Mouse (Mus musculus) MEL (cell line): ENCODE results near the gene Olfr1362. TPM values are rescaled to one million over a fixed set of nuclear protein-coding genes. Genes with fewer than 3 reads are reported as not detected.

Experiments
- DNase-seq: peaks from one replicate; pipeline ENCODE4 v3.0.0; 2011; ENCODE audit warnings: low read depth, low spot score
- H3K27ac ChIP-seq: 2 replicates; pipeline ENCODE4 v1.5.1; 2012; ENCODE audit warnings: low read depth, mild to moderate bottlenecking, control low read depth, low read length, moderate library complexity; ENCODE audit not compliant: control insufficient read depth
- H3K27me3 ChIP-seq, 2 experiments: fragments of 150-350 bp in 1 of 2; sonication (generic) in 1 of 2; 2 replicates each; pipeline ENCODE4 v1.6.1; 2012; ENCODE audit warnings: low read length in 2 of 2, mild to moderate bottlenecking in 2 of 2, improper control_type of control experiment in 1 of 2, moderate library complexity in 1 of 2; ENCODE audit not compliant: insufficient read depth in 2 of 2, control insufficient read depth in 1 of 2
- H3K36me3 ChIP-seq, 2 experiments: 2 replicates each; pipeline ENCODE4 v1.6.1; 2012 to 2014; ENCODE audit warnings: low read length in 2 of 2, improper control_type of control experiment in 1 of 2, inconsistent platforms in 1 of 2, mild to moderate bottlenecking in 1 of 2; ENCODE audit not compliant: insufficient read depth in 2 of 2, control insufficient read depth in 1 of 2
- H3K4me1 ChIP-seq, 2 experiments: fragments of 150-350 bp in 1 of 2; sonication (generic) in 1 of 2; 2 replicates each; pipeline ENCODE4 v1.6.1; 2012; ENCODE audit warnings: low read length in 2 of 2, improper control_type of control experiment in 1 of 2, mild to moderate bottlenecking in 1 of 2; ENCODE audit not compliant: insufficient read depth in 2 of 2, control insufficient read depth in 1 of 2
- H3K4me3 ChIP-seq, 2 experiments: fragments of 150-350 bp in 1 of 2; sonication (generic) in 1 of 2; 2 replicates each; pipeline ENCODE4 v1.5.1; 2012; ENCODE audit warnings: low read depth in 2 of 2, low read length in 2 of 2, mild to moderate bottlenecking in 2 of 2, moderate library complexity in 2 of 2, control low read depth in 1 of 2, improper control_type of control experiment in 1 of 2; ENCODE audit not compliant: control insufficient read depth in 1 of 2, insufficient read depth in 1 of 2
- H3K79me2 ChIP-seq: 2 replicates; pipeline ENCODE4 v1.6.1; 2012; ENCODE audit warnings: mild to moderate bottlenecking, low read length, moderate library complexity; ENCODE audit not compliant: control insufficient read depth, poor library complexity, insufficient read depth
- H3K9ac ChIP-seq: 2 replicates; pipeline ENCODE4 v1.6.1; 2012; ENCODE audit warnings: low read depth, mild to moderate bottlenecking, control low read depth, low read length, moderate library complexity; ENCODE audit not compliant: control insufficient read depth, poor library complexity, severe bottlenecking
- H3K9me3 ChIP-seq: fragments of 150-350 bp; sonication (generic); replicated peaks from 2 replicates; pipeline ENCODE4 v1.6.1; 2012; ENCODE audit warnings: mild to moderate bottlenecking, low read length, improper control_type of control experiment, moderate library complexity; ENCODE audit not compliant: insufficient read depth
- CHD1 ChIP-seq: IDR thresholded peaks from 2 replicates; pipeline ENCODE4 v1.6.1; 2012; ENCODE audit warnings: low read depth, mild to moderate bottlenecking, inconsistent platforms, low read length, improper control_type of control experiment
- CHD2 ChIP-seq: IDR thresholded peaks from 2 replicates; pipeline ENCODE4 v1.6.1; 2011; ENCODE audit warnings: low read length, improper control_type of control experiment
- CTCF ChIP-seq, 3 experiments: IDR thresholded peaks in 2 of 3; conservative IDR thresholded peaks in 1 of 3; 2 replicates each; pipeline ENCODE4 v1.5.1; 2011 to 2012; ENCODE audit warnings: low read length in 3 of 3, low read depth in 2 of 3, mild to moderate bottlenecking in 2 of 3, improper control_type of control experiment in 1 of 3, inconsistent platforms in 1 of 3, mixed read lengths in 1 of 3, moderate library complexity in 1 of 3; ENCODE audit not compliant: control insufficient read depth in 1 of 3, insufficient read depth in 1 of 3, poor library complexity in 1 of 3, severe bottlenecking in 1 of 3
- E2F4 ChIP-seq: IDR thresholded peaks from 2 replicates; pipeline ENCODE4 v1.6.1; 2011; ENCODE audit warnings: low read depth, low read length, improper control_type of control experiment, borderline replicate concordance
- EP300 ChIP-seq, 2 experiments: IDR thresholded peaks; 2 replicates each; pipeline ENCODE4 v1.6.1; 2011; ENCODE audit warnings: improper control_type of control experiment in 2 of 2, low read length in 2 of 2, low read depth in 1 of 2, mild to moderate bottlenecking in 1 of 2
- ETS1 ChIP-seq: IDR thresholded peaks from 2 replicates; pipeline ENCODE4 v1.6.1; 2012; ENCODE audit warnings: low read depth, mild to moderate bottlenecking, inconsistent platforms, low read length, improper control_type of control experiment, moderate library complexity
- GABPA ChIP-seq: IDR thresholded peaks from 2 replicates; pipeline ENCODE4 v1.6.1; 2012; ENCODE audit warnings: low read depth, mild to moderate bottlenecking, inconsistent platforms, low read length, improper control_type of control experiment, moderate library complexity
- GATA1 ChIP-seq: IDR thresholded peaks from 2 replicates; pipeline ENCODE4 v1.6.1; 2011; ENCODE audit warnings: low read depth, low read length, improper control_type of control experiment
- HCFC1 ChIP-seq: IDR thresholded peaks from 2 replicates; pipeline ENCODE4 v1.6.1; 2012; ENCODE audit warnings: low read depth, mild to moderate bottlenecking, inconsistent platforms, low read length, improper control_type of control experiment, moderate library complexity
- MAFK ChIP-seq: IDR thresholded peaks from 2 replicates; pipeline ENCODE4 v1.6.1; 2011; ENCODE audit warnings: low read depth, mild to moderate bottlenecking, low read length, improper control_type of control experiment, borderline replicate concordance
- MAX ChIP-seq: IDR thresholded peaks from 2 replicates; pipeline ENCODE4 v1.6.1; 2011; ENCODE audit warnings: low read length, improper control_type of control experiment
- MAZ ChIP-seq: IDR thresholded peaks from 2 replicates; pipeline ENCODE4 v1.6.1; 2012; ENCODE audit warnings: low read depth, mild to moderate bottlenecking, inconsistent platforms, low read length, improper control_type of control experiment
- MYB ChIP-seq: IDR thresholded peaks from 2 replicates; pipeline ENCODE4 v1.6.1; 2011; ENCODE audit warnings: mild to moderate bottlenecking, low read depth, low read length, improper control_type of control experiment
- NRF1 ChIP-seq: IDR thresholded peaks from 2 replicates; pipeline ENCODE4 v1.6.1; 2014; ENCODE audit warnings: low read depth, mild to moderate bottlenecking, inconsistent platforms, low read length, improper control_type of control experiment, moderate library complexity; ENCODE audit not compliant: poor library complexity, insufficient read depth, severe bottlenecking
- POLR2AphosphoS2 ChIP-seq: IDR thresholded peaks from 2 replicates; pipeline ENCODE4 v1.6.1; 2011; ENCODE audit warnings: low read length, improper control_type of control experiment
- RAD21 ChIP-seq: IDR thresholded peaks from 2 replicates; pipeline ENCODE4 v1.6.1; 2011; ENCODE audit warnings: mild to moderate bottlenecking, low read depth, low read length, improper control_type of control experiment
- RCOR1 ChIP-seq: IDR thresholded peaks from 2 replicates; pipeline ENCODE4 v1.6.1; 2012; ENCODE audit warnings: low read depth, mild to moderate bottlenecking, inconsistent platforms, low read length, improper control_type of control experiment
- SIN3A ChIP-seq: IDR thresholded peaks from 2 replicates; pipeline ENCODE4 v1.6.1; 2012; ENCODE audit warnings: low read length, improper control_type of control experiment, inconsistent platforms
- SMC3 ChIP-seq: IDR thresholded peaks from 2 replicates; pipeline ENCODE4 v1.6.1; 2011; ENCODE audit warnings: low read depth, low read length, improper control_type of control experiment
- TAL1 ChIP-seq: IDR thresholded peaks from 2 replicates; pipeline ENCODE4 v1.6.1; 2012; ENCODE audit warnings: mild to moderate bottlenecking, inconsistent platforms, low read length, moderate library complexity, mixed read lengths
- TBP ChIP-seq: IDR thresholded peaks from 2 replicates; pipeline ENCODE4 v1.8.0; 2011; ENCODE audit warnings: low read depth, low read length, improper control_type of control experiment
- TCF12 ChIP-seq: IDR thresholded peaks from 2 replicates; pipeline ENCODE4 v1.6.1; 2014; ENCODE audit warnings: low read depth, mild to moderate bottlenecking, inconsistent platforms, low read length, improper control_type of control experiment, moderate library complexity
- UBTF ChIP-seq: IDR thresholded peaks from 2 replicates; pipeline ENCODE4 v1.6.1; 2012; ENCODE audit warnings: low read depth, mild to moderate bottlenecking, inconsistent platforms, low read length, improper control_type of control experiment, moderate library complexity, borderline replicate concordance; ENCODE audit not compliant: insufficient read depth
- USF1 ChIP-seq: IDR thresholded peaks from 2 replicates; pipeline ENCODE4 v1.6.1; 2014; ENCODE audit warnings: low read depth, mild to moderate bottlenecking, inconsistent platforms, low read length, improper control_type of control experiment, moderate library complexity
- USF2 ChIP-seq, 2 experiments: IDR thresholded peaks; 2 replicates each; pipeline ENCODE4 v1.6.1; 2011 to 2012; ENCODE audit warnings: improper control_type of control experiment in 2 of 2, low read length in 2 of 2, borderline replicate concordance in 1 of 2, inconsistent platforms in 1 of 2, low read depth in 1 of 2, mild to moderate bottlenecking in 1 of 2; ENCODE audit not compliant: insufficient read depth in 1 of 2
- ZKSCAN1 ChIP-seq: IDR thresholded peaks from 2 replicates; pipeline ENCODE4 v1.6.1; 2012; ENCODE audit warnings: low read depth, mild to moderate bottlenecking, inconsistent platforms, low read length, improper control_type of control experiment, moderate library complexity
- ZMIZ1 ChIP-seq: IDR thresholded peaks from 2 replicates; pipeline ENCODE4 v1.6.1; 2012; ENCODE audit warnings: low read depth, mild to moderate bottlenecking, inconsistent platforms, low read length, improper control_type of control experiment, moderate library complexity
- ZNF384 ChIP-seq: IDR thresholded peaks from 2 replicates; pipeline ENCODE4 v1.6.1; 2012; ENCODE audit warnings: low read depth, mild to moderate bottlenecking, inconsistent platforms, low read length, improper control_type of control experiment
- polyA plus RNA-seq, 2 experiments: library from polyadenylated mRNA; stranded (reverse) in 1 of 2; unstranded in 1 of 2; fragments of >175 nt in 1 of 2; fragments of >200 nt in 1 of 2; gene quantifications; 2 replicates each; pipeline versions ENCODE4 v1.2.1 to v1.2.4; 2012; ENCODE audit warnings: low replicate concordance in 2 of 2, low read depth in 1 of 2; ENCODE audit not compliant: insufficient read length in 2 of 2, insufficient read depth in 1 of 2, missing spikeins in 1 of 2
- total RNA-seq: library from RNA; depleted of rRNA; stranded (reverse); fragments of 300-350 nt; gene quantifications from 2 replicates; pipeline ENCODE4 v1.2.3, GENCODE M21; 2012; rRNA removed

The Olfr1362 gene
- total RNA-seq (not detected in 2 replicates), polyA plus RNA-seq (not detected)

DNA sequence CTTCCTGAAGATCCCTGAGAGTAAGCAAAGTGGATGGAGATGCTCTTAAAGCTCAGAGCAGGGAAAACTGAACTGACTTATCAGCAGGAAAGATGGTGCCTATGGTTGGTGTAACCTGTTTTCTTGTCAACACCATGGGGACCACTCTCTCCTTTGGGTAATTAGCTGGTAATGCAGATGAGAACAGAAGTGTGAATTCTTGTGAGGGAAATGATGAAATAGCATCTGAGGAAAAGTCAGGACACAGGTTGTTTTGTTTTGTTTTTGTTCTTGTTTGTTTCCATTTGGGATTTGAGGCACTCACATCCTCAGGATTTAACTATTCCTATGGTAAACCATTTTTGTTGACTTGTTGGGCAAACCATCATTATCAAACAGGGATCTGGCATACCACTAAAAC lies at the start of gene Olfr1362:
Olfr1362 (minus strand) TSS at position 101 of the 400 bp plus-strand sequence.
- Histone ChIP-seq H3K9ac (no peak within 1 kb of the TSS), H3K27me3 (no peaks in the 10 kb centered on the region; a peak in 1 of 4 replicates), H3K4me3 (no peak within 1 kb of the TSS), H3K36me3 (no peaks in the 10 kb centered on the region), H3K9me3 (no peaks in the 10 kb centered on the region), H3K27ac (no peak within 1 kb of the TSS)
- TF ChIP-seq MAZ: no peak
- TF ChIP-seq USF1: no peak
- no peak for TF ChIP-seq TAL1
- TF ChIP-seq TBP: no peak
- TF ChIP-seq ZMIZ1: no peak
- no peak for TF ChIP-seq MAFK
- no peak for TF ChIP-seq GABPA
- TF ChIP-seq EP300 (IDR thresholded peaks at IDR 0.05; ENCODE audit: low read depth in 1 of 2, low read length in 2 of 2): no peak
- TF ChIP-seq MYB: no peak
- no peak for TF ChIP-seq SIN3A
- no peak for TF ChIP-seq NRF1
- TF ChIP-seq RCOR1: no peak
- TF ChIP-seq CTCF (IDR thresholded peaks at IDR 0.05 in 2 of 3, conservative IDR thresholded peaks at IDR 0.05 in 1 of 3; ENCODE audit: control insufficient read depth in 1 of 3, insufficient read depth in 1 of 3, low read depth in 2 of 3, low read length in 3 of 3, poor library complexity in 1 of 3, severe bottlenecking in 1 of 3): no peak
- no peak for TF ChIP-seq CHD2
- TF ChIP-seq ZNF384: no peak
- no peak for TF ChIP-seq USF2 (IDR thresholded peaks at IDR 0.05; ENCODE audit: borderline replicate concordance in 1 of 2, insufficient read depth in 1 of 2, low read depth in 1 of 2, low read length in 2 of 2)
- TF ChIP-seq E2F4: no peak
- TF ChIP-seq UBTF: no peak
- TF ChIP-seq, all 39 proteins: peak for 0
- Histone ChIP-seq H3K79me2 (no peaks in the 10 kb centered on the region), H3K4me1 (no peaks in the 10 kb centered on the region)
- DNase-seq: no peak

DNA sequence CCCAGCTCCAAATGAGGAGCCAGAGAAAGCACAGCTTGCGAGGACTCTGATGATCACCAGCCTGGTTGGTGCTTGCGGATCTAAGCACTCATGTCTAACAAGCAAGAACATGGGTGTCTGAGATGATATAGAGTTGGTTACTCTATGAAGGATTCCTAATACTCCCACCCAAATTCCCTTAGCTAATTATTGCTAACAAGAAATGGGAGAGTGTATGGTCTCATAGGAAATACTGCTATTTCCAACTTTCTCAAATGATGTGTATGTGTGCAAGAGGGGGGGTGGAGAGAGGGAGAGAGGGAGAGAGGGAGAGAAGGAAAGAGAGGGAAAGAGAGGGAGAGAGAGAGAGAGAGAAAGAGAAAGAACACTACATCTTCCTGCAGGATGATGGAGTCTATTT lies 49.5 kb upstream of the Olfr1362 start, which contains the start of gene Olfr1361:
Olfr1361 (minus strand) TSS at position 101 of the 400 bp plus-strand sequence.
- no peak for DNase-seq
- H3K4me1 ChIP-seq: no peaks in the 10 kb centered on the region
- no peaks in the 10 kb centered on the region for H3K9me3 ChIP-seq
- H3K79me2 ChIP-seq: no peaks in the 10 kb centered on the region
- H3K9ac ChIP-seq: no peak within 1 kb of the TSS
- no peaks in the 10 kb centered on the region; a peak in 1 of 4 replicates for H3K27me3 ChIP-seq
- no peak for TF ChIP-seq EP300 (IDR thresholded peaks at IDR 0.05; ENCODE audit: low read depth in 1 of 2, low read length in 2 of 2)
- TF ChIP-seq NRF1: no peak
- no peak for TF ChIP-seq RAD21
- no peak for TF ChIP-seq CHD2
- no peak for TF ChIP-seq GABPA
- TF ChIP-seq ZKSCAN1: no peak
- no peak for TF ChIP-seq TAL1
- no peak for TF ChIP-seq TCF12
- TF ChIP-seq MAX: no peak
- no peak for TF ChIP-seq GATA1
- no peak for TF ChIP-seq ETS1
- no peak for TF ChIP-seq HCFC1
- no peak for TF ChIP-seq POLR2AphosphoS2
- TF ChIP-seq RCOR1: no peak
- TF ChIP-seq CHD1: no peak
- no peak for TF ChIP-seq ZNF384
- no peak for TF ChIP-seq TBP
- TF ChIP-seq SMC3: no peak
- no peak for TF ChIP-seq E2F4
- no peak for TF ChIP-seq USF2 (IDR thresholded peaks at IDR 0.05; ENCODE audit: borderline replicate concordance in 1 of 2, insufficient read depth in 1 of 2, low read depth in 1 of 2, low read length in 2 of 2)
- TF ChIP-seq, all 39 proteins: peak for 0
- Histone ChIP-seq H3K36me3 (no peaks in the 10 kb centered on the region), H3K27ac (no peak within 1 kb of the TSS), H3K4me3 (no peak within 1 kb of the TSS)
